ENCODE assay signal across 13 mouse cellular contexts in the genomic region with DNA sequence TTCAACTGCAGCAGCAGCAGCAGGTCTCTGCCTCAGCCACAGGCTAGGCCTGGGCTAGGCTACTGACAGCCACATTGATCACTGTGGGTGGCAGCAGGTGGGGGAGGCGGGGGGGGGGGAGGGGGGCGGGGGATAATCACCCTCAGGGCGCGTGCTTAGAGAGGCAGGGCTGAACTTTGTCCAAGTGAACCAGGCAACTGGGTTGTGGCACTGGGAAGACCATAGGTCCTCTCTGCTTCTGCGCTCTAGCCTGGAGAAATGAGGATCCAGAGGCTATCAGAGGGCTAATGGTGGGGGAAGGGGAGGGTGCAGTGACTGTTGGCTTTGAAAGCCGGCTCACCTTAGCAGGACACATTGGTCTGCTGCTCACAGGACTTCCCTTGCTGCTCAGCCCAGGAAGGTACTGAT. TPM values are rescaled to one million over a fixed set of nuclear protein-coding genes. Genes with fewer than 3 reads are reported as not detected.
A peak's percentile ranks its signal among the peaks of the same experiment; 100 is the strongest.
DNase-seq lines count a peak whose midpoint lies in the region; ATAC-seq and TF ChIP-seq lines count a peak whose summit lies in the region.
"Had no signal": no experiment of that assay in that cellular context is flagged by ENCODE, and none has a peak within 500 bp of the region (broad histone marks: within the 10 kb centered on the region; RNA-seq: fewer than 3 reads in every experiment).

No protein-coding gene starts in this region.

- DNase-seq in stomach, postnatal 0 days (ENCODE audit: low spot score) = no peak
- peak; percentile 74 for DNase-seq in liver, postnatal 0 days
- DNase-seq in gastrocnemius, postnatal 36 days = no peak
- no peak for DNase-seq in gastrocnemius, adult 8-10 months (ENCODE audit: low spot score in 2 of 2)
- no peak for DNase-seq in thymus, adult 18-20 months
- no peak for DNase-seq in layer of hippocampus, postnatal 36 days
- DNase-seq: cerebellum, adult 11 months; lung, adult 2 months had no signal

- no peak for TF ChIP-seq EP300 in stomach, postnatal 0 days (optimal IDR thresholded peaks at IDR 0.05)
- no peak for TF ChIP-seq EP300 in liver, postnatal 0 days (IDR thresholded peaks at IDR 0.05; ENCODE audit: low read depth)

- TF ChIP-seq CTCF in stomach, postnatal 0 days (IDR thresholded peaks at IDR 0.05; ENCODE audit: low read depth) = no peak
- no peak for TF ChIP-seq CTCF in liver, postnatal 0 days (IDR thresholded peaks at IDR 0.05; ENCODE audit: low read depth)

- H3K9me3 ChIP-seq in stomach, embryonic 15.5 days = no peaks in the 10 kb centered on the region
- H3K9me3 ChIP-seq in stomach, postnatal 0 days (ENCODE audit: control insufficient read depth, low read length) = no peaks in the 10 kb centered on the region
- no peaks in the 10 kb centered on the region for H3K9me3 ChIP-seq in intestine, embryonic 16.5 days (ENCODE audit: control insufficient read depth, low read length)
- no peaks in the 10 kb centered on the region for H3K9me3 ChIP-seq in liver, postnatal 0 days (ENCODE audit: low read length)
- H3K9me3 ChIP-seq: heart, embryonic 12.5 days had no signal

- peak; percentile 16; the same call in 1 of the 2 replicates for ATAC-seq in stomach, embryonic 15.5 days (ENCODE audit: insufficient read depth, low FRiP score, low read depth)
- ATAC-seq in stomach, postnatal 0 days (ENCODE audit: low FRiP score, low TSS enrichment) = no peak
- peak; percentile 52 for ATAC-seq in intestine, embryonic 16.5 days
- peak; percentile 73 for ATAC-seq in liver, postnatal 0 days
- ATAC-seq: CD4-positive, CD25-positive, alpha-beta regulatory T cell, adult 4 months had no signal

- H3K4me3 ChIP-seq in stomach, embryonic 15.5 days (replicated peaks) = no peak overlapping the region
- H3K4me3 ChIP-seq in stomach, postnatal 0 days (ENCODE audit: low read depth, low read length) = no peak overlapping the region
- no peak overlapping the region for H3K4me3 ChIP-seq in intestine, embryonic 16.5 days (ENCODE audit: low read length)
- H3K4me3 ChIP-seq in liver, postnatal 0 days (ENCODE audit: low read depth, low read length) = no peak overlapping the region
- H3K4me3 ChIP-seq: heart, embryonic 12.5 days; myocyte had no signal

- intact Hi-C loops in gastrocnemius, postnatal 36 days (cut with DNase I) = no loop called here

- H3K4me2 ChIP-seq in stomach, embryonic 15.5 days = no peak overlapping the region
- no peak overlapping the region for H3K4me2 ChIP-seq in stomach, postnatal 0 days (replicated peaks; ENCODE audit: low read depth)
- no peak overlapping the region for H3K4me2 ChIP-seq in intestine, embryonic 16.5 days (ENCODE audit: low read depth, low read length)
- H3K4me2 ChIP-seq in liver, postnatal 0 days (ENCODE audit: low read depth, low read length) = no peak overlapping the region
- H3K4me2 ChIP-seq: heart, embryonic 12.5 days had no signal

- H3K27me3 ChIP-seq in stomach, embryonic 15.5 days (replicated peaks) = peaks cover 15% of the 10 kb centered on the region
- H3K27me3 ChIP-seq in stomach, postnatal 0 days (ENCODE audit: control insufficient read depth, insufficient read depth, low read length) = no peaks in the 10 kb centered on the region
- H3K27me3 ChIP-seq in intestine, embryonic 16.5 days (replicated peaks; ENCODE audit: control insufficient read depth, insufficient read depth, low read length) = no peaks in the 10 kb centered on the region
- H3K27me3 ChIP-seq in liver, postnatal 0 days (ENCODE audit: insufficient read depth, low read length) = peaks cover 12% of the 10 kb centered on the region

- 25% methylated on average over 6 of the region's 6 CpGs for WGBS in stomach, embryonic 15.5 days
- WGBS in stomach, postnatal 0 days = 34% methylated on average over 6 of the region's 6 CpGs
- WGBS in intestine, embryonic 16.5 days = 21% methylated on average over 5 of the region's 6 CpGs
- WGBS in liver, postnatal 0 days (ENCODE audit: insufficient replicate concordance) = 46% methylated on average over 2 of the region's 6 CpGs

- no peak overlapping the region for H3K27ac ChIP-seq in stomach, embryonic 15.5 days
- H3K27ac ChIP-seq in stomach, postnatal 0 days (replicated peaks) = no peak overlapping the region
- peak overlapping the region; percentile 82 for H3K27ac ChIP-seq in intestine, embryonic 16.5 days (ENCODE audit: low read length)
- peak overlapping the region; percentile 84 for H3K27ac ChIP-seq in liver, postnatal 0 days (ENCODE audit: low read depth)

- H3K36me3 ChIP-seq in stomach, embryonic 15.5 days = no peaks in the 10 kb centered on the region
- no peaks in the 10 kb centered on the region for H3K36me3 ChIP-seq in stomach, postnatal 0 days (ENCODE audit: control insufficient read depth, insufficient read depth, low read length)
- no peaks in the 10 kb centered on the region for H3K36me3 ChIP-seq in intestine, embryonic 16.5 days (ENCODE audit: control insufficient read depth, insufficient read depth, low read length)
- H3K36me3 ChIP-seq in liver, postnatal 0 days (replicated peaks; ENCODE audit: insufficient read depth, low read length) = no peaks in the 10 kb centered on the region
- H3K36me3 ChIP-seq: heart, embryonic 12.5 days had no signal

- no peak overlapping the region for H3K9ac ChIP-seq in stomach, embryonic 15.5 days
- no peak overlapping the region for H3K9ac ChIP-seq in stomach, postnatal 0 days (ENCODE audit: low read length)
- peak overlapping the region; percentile 24; the same call in 1 of the 2 replicates for H3K9ac ChIP-seq in intestine, embryonic 16.5 days (ENCODE audit: low read depth, low read length)
- no peak overlapping the region for H3K9ac ChIP-seq in liver, postnatal 0 days (replicated peaks)
- H3K9ac ChIP-seq: heart, embryonic 12.5 days had no signal

- H3K4me1 ChIP-seq in stomach, embryonic 15.5 days = peaks cover 28% of the 10 kb centered on the region
- peaks cover 5% of the 10 kb centered on the region for H3K4me1 ChIP-seq in stomach, postnatal 0 days (replicated peaks; ENCODE audit: control insufficient read depth, insufficient read depth)
- H3K4me1 ChIP-seq in intestine, embryonic 16.5 days (ENCODE audit: control insufficient read depth, insufficient read depth, low read length) = peaks cover 44% of the 10 kb centered on the region
- H3K4me1 ChIP-seq in liver, postnatal 0 days (ENCODE audit: insufficient read depth) = peaks cover 17% of the 10 kb centered on the region; the same call in 1 of the 2 replicates

RNA-seq across cellular contexts. Expression of gene Als2cl, which starts 4.4 kb away (rescaled TPM):
- 6.0 and 7.2 TPM in 2 replicates for polyA plus RNA-seq in stomach, embryonic 15.5 days (2015; fragmentation: Nextera tagmentation; extraction: Ambion mirVana)
- polyA plus RNA-seq in stomach, postnatal 0 days (2015; fragmentation: Nextera tagmentation; extraction: Ambion mirVana) = 5.5 and 6.1 TPM in 2 replicates
- polyA plus RNA-seq in intestine, embryonic 16.5 days (2015; fragmentation: Nextera tagmentation; extraction: Ambion mirVana) = 9.2 and 10.8 TPM in 2 replicates
- 2.2 TPM in 2 replicates for polyA plus RNA-seq in liver, postnatal 0 days (2015; fragmentation: Nextera tagmentation; extraction: Ambion mirVana)
- 1 to 10 TPM; 4.6 to 6.6 TPM for total RNA-seq in gastrocnemius, postnatal 36 days (2021)
- 1 to 10 TPM; 2.6 to 3.2 (median 2.9) TPM for total RNA-seq in gastrocnemius, adult 8-10 months (2022)
- 10 to 100 TPM in 1 of 2 experiments, 1 to 10 TPM in 1; 6.0 to 10.1 TPM for total RNA-seq in layer of hippocampus, postnatal 36 days (2021)

RNA-seq across cellular contexts. Expression of gene Tmie, which starts 4.6 kb away (rescaled TPM):
- 1.8 TPM in 2 replicates for polyA plus RNA-seq in stomach, embryonic 15.5 days (2015; fragmentation: Nextera tagmentation; extraction: Ambion mirVana)
- 1.5 and 1.6 TPM in 2 replicates for polyA plus RNA-seq in stomach, postnatal 0 days (2015; fragmentation: Nextera tagmentation; extraction: Ambion mirVana)
- polyA plus RNA-seq in intestine, embryonic 16.5 days (2015; fragmentation: Nextera tagmentation; extraction: Ambion mirVana) = 3.2 and 4.3 TPM in 2 replicates
- 5.4 and 6.0 TPM in 2 replicates for polyA plus RNA-seq in liver, postnatal 0 days (2015; fragmentation: Nextera tagmentation; extraction: Ambion mirVana)
- under 1 TPM; 0.37 to 0.41 TPM for total RNA-seq in gastrocnemius, postnatal 36 days (2021)
- total RNA-seq in gastrocnemius, adult 8-10 months (2022) = under 1 TPM; 0.41 to 0.81 (median 0.64) TPM
- total RNA-seq in layer of hippocampus, postnatal 36 days (2021) = 1 to 10 TPM; 1.2 to 1.8 TPM

RNA-seq across cellular contexts. Expression of gene Prss50, which starts 17.5 kb away (rescaled TPM):
- polyA plus RNA-seq in stomach, embryonic 15.5 days (2015; fragmentation: Nextera tagmentation; extraction: Ambion mirVana) = 0.98 and 1.5 TPM in 2 replicates
- polyA plus RNA-seq in stomach, postnatal 0 days (2015; fragmentation: Nextera tagmentation; extraction: Ambion mirVana) = 0.10 and 0.18 TPM in 2 replicates
- polyA plus RNA-seq in intestine, embryonic 16.5 days (2015; fragmentation: Nextera tagmentation; extraction: Ambion mirVana) = 0.37 and 0.61 TPM in 2 replicates
- polyA plus RNA-seq in liver, postnatal 0 days (2015; fragmentation: Nextera tagmentation; extraction: Ambion mirVana) = 9.2 and 10.3 TPM in 2 replicates
- total RNA-seq in gastrocnemius, postnatal 36 days (2021) = not detected
- not detected for total RNA-seq in gastrocnemius, adult 8-10 months (2022)
- total RNA-seq in layer of hippocampus, postnatal 36 days (2021) = under 1 TPM; 0.40 to 0.78 TPM
- polyA plus RNA-seq: CD4-positive, CD25-positive, alpha-beta regulatory T cell, adult 4 months; lung, adult 2 months had no signal

RNA-seq across cellular contexts. Expression of gene Prss46, which starts 31.0 kb away (rescaled TPM):
- not detected in 2 replicates for polyA plus RNA-seq in stomach, embryonic 15.5 days (2015; fragmentation: Nextera tagmentation; extraction: Ambion mirVana)
- polyA plus RNA-seq in stomach, postnatal 0 days (2015; fragmentation: Nextera tagmentation; extraction: Ambion mirVana) = not detected in 2 replicates
- not detected in 2 replicates for polyA plus RNA-seq in intestine, embryonic 16.5 days (2015; fragmentation: Nextera tagmentation; extraction: Ambion mirVana)
- polyA plus RNA-seq in liver, postnatal 0 days (2015; fragmentation: Nextera tagmentation; extraction: Ambion mirVana) = not detected in 2 replicates
- total RNA-seq in gastrocnemius, postnatal 36 days (2021) = not detected
- total RNA-seq in gastrocnemius, adult 8-10 months (2022) = not detected
- total RNA-seq in layer of hippocampus, postnatal 36 days (2021) = not detected
- polyA plus RNA-seq: CD4-positive, CD25-positive, alpha-beta regulatory T cell, adult 4 months; heart, embryonic 12.5 days; lung, adult 2 months had no signal

RNA-seq across cellular contexts. Expression of gene Prss45, which starts 40.9 kb away (rescaled TPM):
- polyA plus RNA-seq in stomach, embryonic 15.5 days (2015; fragmentation: Nextera tagmentation; extraction: Ambion mirVana) = not detected in 2 replicates
- not detected in 2 replicates for polyA plus RNA-seq in stomach, postnatal 0 days (2015; fragmentation: Nextera tagmentation; extraction: Ambion mirVana)
- polyA plus RNA-seq in intestine, embryonic 16.5 days (2015; fragmentation: Nextera tagmentation; extraction: Ambion mirVana) = not detected in 2 replicates
- not detected in 2 replicates for polyA plus RNA-seq in liver, postnatal 0 days (2015; fragmentation: Nextera tagmentation; extraction: Ambion mirVana)
- not detected for total RNA-seq in gastrocnemius, postnatal 36 days (2021)
- total RNA-seq in gastrocnemius, adult 8-10 months (2022) = not detected
- under 1 TPM in 1 of 2 experiments, not detected in 1; 0.63 TPM for total RNA-seq in layer of hippocampus, postnatal 36 days (2021)
- polyA plus RNA-seq: CD4-positive, CD25-positive, alpha-beta regulatory T cell, adult 4 months; heart, embryonic 12.5 days; lung, adult 2 months; myocyte had no signal

Comparison
In these comparisons a context has a peak if more than half of its experiments do, and no peak if none do; other contexts are left out.
1. H3K27ac ChIP-seq: peak in intestine, embryonic 16.5 days (single experiment) and liver, postnatal 0 days (single experiment); none in stomach, embryonic 15.5 days (single experiment) and stomach, postnatal 0 days (single experiment).